Mouse (Mus musculus): Measurements from ENCODE around the gene Farp2. TPM values are rescaled to one million over a fixed set of nuclear protein-coding genes. Genes with fewer than 3 reads are reported as not detected.

The Farp2 gene
- polyA plus RNA-seq (2015; fragmentation: Nextera tagmentation; extraction: Ambion mirVana), result 3.4 and 3.6 TPM in 2 replicates

GRCm38 (mm10) chr1:93511585-93512350 lies at the start of gene Farp2:
TSS of gene Farp2 (plus strand) at chr1:93512079.
- Histone ChIP-seq H3K27ac (ENCODE audit: low read length) (peak within 1 kb of the TSS; percentile 77), H3K4me2 (replicated peaks; ENCODE audit: low read depth, low read length) (peak within 1 kb of the TSS; percentile 79), H3K36me3 (ENCODE audit: insufficient read depth, low read length) (no peaks in the 10 kb centered on the region), H3K4me3 (ENCODE audit: low read depth, low read length) (peak within 1 kb of the TSS; percentile 72), H3K4me1 (ENCODE audit: insufficient read depth, low read depth, low read length) (peaks cover 2% of the 10 kb centered on the region; the same call in 1 of the 2 replicates), H3K9me3 (ENCODE audit: low read length) (no peaks in the 10 kb centered on the region), H3K27me3 (replicated peaks; ENCODE audit: insufficient read depth, low read length) (no peaks in the 10 kb centered on the region), H3K9ac (replicated peaks; ENCODE audit: low read depth) (peak within 1 kb of the TSS; percentile 50)
- TF ChIP-seq CTCF (IDR thresholded peaks at IDR 0.05) (no peak), EP300 (IDR thresholded peaks at IDR 0.05) (no peak)
- WGBS, result under 1% methylated on average over 43 of the region's 71 CpGs
- peak; percentile 99 for ATAC-seq
- peak; percentile 98 for DNase-seq (ENCODE audit: low spot score)

DNA sequence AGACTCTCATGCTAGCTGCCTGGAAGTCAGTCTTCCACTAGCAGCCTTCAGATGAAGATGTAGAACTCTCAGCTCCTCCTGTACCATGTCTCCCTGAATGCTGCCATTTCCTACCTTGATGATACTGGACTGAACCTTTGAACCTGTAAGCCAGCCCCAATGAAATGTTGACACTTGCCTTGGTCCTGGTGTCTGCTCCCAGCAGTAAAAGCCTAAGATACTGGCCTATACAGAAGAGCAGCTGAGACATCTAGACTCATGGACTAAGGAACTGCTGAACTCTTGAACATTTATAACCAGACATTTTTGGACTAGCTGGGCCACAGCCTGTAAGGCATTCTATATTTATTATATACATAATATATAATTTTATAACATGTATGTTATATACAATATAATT lies 46.8 kb upstream of the Farp2 start:
- no peak for DNase-seq (ENCODE audit: low spot score)
- no peak for TF ChIP-seq CTCF (IDR thresholded peaks at IDR 0.05)
- no peak for TF ChIP-seq EP300 (IDR thresholded peaks at IDR 0.05)

DNA sequence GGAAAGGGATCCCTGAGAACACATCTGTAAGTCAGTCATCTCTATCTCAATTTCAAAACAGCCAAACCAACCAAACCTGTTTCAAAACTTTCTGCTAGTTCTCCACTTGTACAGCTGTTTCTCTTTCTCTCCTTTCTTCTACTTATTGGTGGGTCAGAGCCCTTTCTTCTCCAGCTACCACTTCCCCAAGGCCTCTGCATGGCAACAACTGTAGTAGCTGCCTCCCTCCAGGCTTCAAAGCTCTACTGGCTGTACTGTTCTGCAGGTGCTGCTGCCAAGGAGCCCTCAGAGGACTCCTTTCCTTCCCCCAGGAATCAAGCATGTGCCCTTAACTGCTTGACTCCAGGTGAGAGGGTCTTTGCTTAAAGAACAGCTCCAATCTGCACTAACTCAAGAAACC lies 46.1 kb upstream of the Farp2 start:
- Histone ChIP-seq H3K27me3 (replicated peaks; ENCODE audit: insufficient read depth, low read length) (no peaks in the 10 kb centered on the region), H3K27ac (ENCODE audit: low read length) (no peak overlapping the region), H3K9me3 (ENCODE audit: low read length) (no peaks in the 10 kb centered on the region), H3K4me2 (replicated peaks; ENCODE audit: low read depth, low read length) (no peak overlapping the region), H3K9ac (replicated peaks; ENCODE audit: low read depth) (no peak overlapping the region), H3K4me1 (ENCODE audit: insufficient read depth, low read depth, low read length) (no peaks in the 10 kb centered on the region), H3K4me3 (ENCODE audit: low read depth, low read length) (no peak overlapping the region), H3K36me3 (ENCODE audit: insufficient read depth, low read length) (no peaks in the 10 kb centered on the region)
- no peak for DNase-seq (ENCODE audit: low spot score)
- ATAC-seq, result no peak
- TF ChIP-seq EP300 (IDR thresholded peaks at IDR 0.05), result no peak
- TF ChIP-seq CTCF (IDR thresholded peaks at IDR 0.05), result no peak

More for the DNA sequence above, 46.8 kb upstream of the Farp2 start:
- no peak overlapping the region for H3K4me3 ChIP-seq (ENCODE audit: low read depth, low read length)
- H3K27ac ChIP-seq (ENCODE audit: low read length), result no peak overlapping the region
- H3K9ac ChIP-seq (replicated peaks; ENCODE audit: low read depth), result no peak overlapping the region
- H3K4me2 ChIP-seq (replicated peaks; ENCODE audit: low read depth, low read length), result no peak overlapping the region
- ATAC-seq, result no peak
- H3K27me3 ChIP-seq (replicated peaks; ENCODE audit: insufficient read depth, low read length), result no peaks in the 10 kb centered on the region
- no peaks in the 10 kb centered on the region for H3K4me1 ChIP-seq (ENCODE audit: insufficient read depth, low read depth, low read length)
- H3K36me3 ChIP-seq (ENCODE audit: insufficient read depth, low read length), result no peaks in the 10 kb centered on the region
- no peaks in the 10 kb centered on the region for H3K9me3 ChIP-seq (ENCODE audit: low read length)

DNA sequence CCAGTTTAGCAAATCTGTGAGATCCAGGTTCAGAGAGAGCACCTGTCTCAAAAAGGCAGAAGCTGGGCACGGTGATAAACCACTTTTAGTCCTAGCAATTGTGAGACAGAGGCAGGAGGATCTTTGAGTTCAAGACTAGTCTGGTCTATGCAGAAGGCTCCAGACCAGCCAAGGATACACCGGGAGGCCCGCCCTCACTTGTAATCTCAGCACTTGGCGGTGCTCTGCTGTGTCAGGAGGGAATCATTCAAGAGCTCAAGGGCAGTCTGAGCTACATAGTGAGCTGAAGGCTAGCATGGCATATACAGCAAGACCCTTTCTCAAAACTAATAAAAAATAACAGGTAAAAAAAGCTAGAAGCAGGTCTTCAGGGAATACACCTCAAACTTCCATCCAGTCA lies 43.3 kb upstream of the Farp2 start:
- H3K9ac ChIP-seq (replicated peaks; ENCODE audit: low read depth), result no peak overlapping the region
- H3K4me1 ChIP-seq (ENCODE audit: insufficient read depth, low read depth, low read length), result no peaks in the 10 kb centered on the region
- ATAC-seq (no peak), DNase-seq (ENCODE audit: low spot score) (no peak)
- 82% methylated on average over 4 of the region's 4 CpGs for WGBS
- H3K4me3 ChIP-seq (ENCODE audit: low read depth, low read length), result no peak overlapping the region
- H3K9me3 ChIP-seq (ENCODE audit: low read length), result no peaks in the 10 kb centered on the region
- H3K27me3 ChIP-seq (replicated peaks; ENCODE audit: insufficient read depth, low read length), result no peaks in the 10 kb centered on the region
- H3K4me2 ChIP-seq (replicated peaks; ENCODE audit: low read depth, low read length), result no peak overlapping the region
- H3K36me3 ChIP-seq (ENCODE audit: insufficient read depth, low read length), result no peaks in the 10 kb centered on the region
- TF ChIP-seq CTCF (IDR thresholded peaks at IDR 0.05), result no peak
- no peak for TF ChIP-seq EP300 (IDR thresholded peaks at IDR 0.05)
- H3K27ac ChIP-seq (ENCODE audit: low read length), result no peak overlapping the region

- 89% methylated on average over 3 of the region's 3 CpGs for WGBS
Observed at GRCm38 (mm10) chr1:93475694-93476093, 36.2 kb upstream of the Farp2 start.

DNA sequence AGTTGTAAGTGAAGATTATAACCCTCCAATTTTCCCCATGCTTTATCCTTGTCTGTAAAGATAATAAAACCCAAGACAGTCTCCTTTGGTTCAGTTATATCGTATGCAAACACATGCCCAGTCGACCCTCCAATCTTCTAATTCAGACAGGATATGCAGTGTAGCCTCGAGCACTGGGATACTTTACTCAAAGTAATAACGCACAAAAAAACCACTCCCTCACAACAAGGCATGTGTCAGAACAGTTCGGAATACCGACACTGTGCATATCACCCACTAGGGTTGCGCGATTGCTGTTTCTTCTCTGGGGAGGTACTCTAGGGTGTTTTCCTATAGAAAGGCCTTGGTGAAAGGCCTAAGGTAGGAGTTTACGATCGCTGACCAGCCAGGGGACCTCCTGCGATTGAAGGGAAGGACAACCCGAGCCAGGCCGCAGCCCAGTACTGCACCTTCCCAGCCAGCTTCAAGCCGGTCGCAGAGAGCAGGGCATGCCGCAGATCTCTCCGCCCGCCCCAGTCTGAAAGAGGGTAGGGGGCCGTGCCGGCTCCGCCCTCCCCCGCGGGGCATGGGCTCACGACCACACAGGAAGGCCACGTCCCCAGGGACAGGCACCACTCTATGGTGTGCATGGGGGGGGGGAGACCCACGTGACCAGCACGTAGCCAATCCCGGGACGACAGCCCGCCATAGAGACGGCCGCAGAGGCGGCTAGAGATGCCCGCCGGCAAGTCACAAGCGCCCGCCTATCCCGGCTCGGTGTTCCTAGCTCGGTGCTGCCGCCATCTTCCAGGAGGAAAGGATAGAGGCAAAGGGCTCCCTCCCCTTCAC lies 33.9 kb upstream of the Farp2 start:
- TF ChIP-seq CTCF (IDR thresholded peaks at IDR 0.05) (peak; percentile 63), EP300 (IDR thresholded peaks at IDR 0.05) (no peak)
- Histone ChIP-seq H3K27me3 (replicated peaks; ENCODE audit: insufficient read depth, low read length) (no peaks in the 10 kb centered on the region), H3K27ac (ENCODE audit: low read length) (peak overlapping the region; percentile 95), H3K4me2 (replicated peaks; ENCODE audit: low read depth, low read length) (peak overlapping the region; percentile 54), H3K36me3 (ENCODE audit: insufficient read depth, low read length) (no peaks in the 10 kb centered on the region), H3K9ac (replicated peaks; ENCODE audit: low read depth) (peak overlapping the region; percentile 66), H3K9me3 (ENCODE audit: low read length) (no peaks in the 10 kb centered on the region), H3K4me1 (ENCODE audit: insufficient read depth, low read depth, low read length) (peaks cover 7% of the 10 kb centered on the region; the same call in 1 of the 2 replicates), H3K4me3 (ENCODE audit: low read depth, low read length) (peak overlapping the region; percentile 83)
- peak; percentile 95 for ATAC-seq
- WGBS, result 1% methylated on average over 40 of the region's 41 CpGs
- peak; percentile 99 for DNase-seq (ENCODE audit: low spot score)

More at GRCm38 (mm10) chr1:93475694-93476093, 36.2 kb upstream of the Farp2 start:
- H3K27ac ChIP-seq (ENCODE audit: low read length), result no peak overlapping the region
- ATAC-seq (no peak), DNase-seq (ENCODE audit: low spot score) (no peak)
- no peaks in the 10 kb centered on the region for H3K9me3 ChIP-seq (ENCODE audit: low read length)
- no peak overlapping the region for H3K4me2 ChIP-seq (replicated peaks; ENCODE audit: low read depth, low read length)
- TF ChIP-seq CTCF (IDR thresholded peaks at IDR 0.05) (no peak), EP300 (IDR thresholded peaks at IDR 0.05) (no peak)
- no peak overlapping the region for H3K9ac ChIP-seq (replicated peaks; ENCODE audit: low read depth)
- no peaks in the 10 kb centered on the region for H3K27me3 ChIP-seq (replicated peaks; ENCODE audit: insufficient read depth, low read length)
- no peak overlapping the region for H3K4me3 ChIP-seq (ENCODE audit: low read depth, low read length)
- no peaks in the 10 kb centered on the region for H3K36me3 ChIP-seq (ENCODE audit: insufficient read depth, low read length)
- H3K4me1 ChIP-seq (ENCODE audit: insufficient read depth, low read depth, low read length), result 0 out of 2 replicates have a peak, but pooled peaks cover 3% of the 10 kb centered on the region

Data from lung, postnatal 0 days (tissue).